Mouse (Mus musculus): ENCODE data around the gene H2afz.
"Not testable (repeated sequence)": the region's sequence is repeated elsewhere in the genome, so short reads cannot be mapped to it uniquely, and the experiment has no call there.

The H2afz gene

DNA sequence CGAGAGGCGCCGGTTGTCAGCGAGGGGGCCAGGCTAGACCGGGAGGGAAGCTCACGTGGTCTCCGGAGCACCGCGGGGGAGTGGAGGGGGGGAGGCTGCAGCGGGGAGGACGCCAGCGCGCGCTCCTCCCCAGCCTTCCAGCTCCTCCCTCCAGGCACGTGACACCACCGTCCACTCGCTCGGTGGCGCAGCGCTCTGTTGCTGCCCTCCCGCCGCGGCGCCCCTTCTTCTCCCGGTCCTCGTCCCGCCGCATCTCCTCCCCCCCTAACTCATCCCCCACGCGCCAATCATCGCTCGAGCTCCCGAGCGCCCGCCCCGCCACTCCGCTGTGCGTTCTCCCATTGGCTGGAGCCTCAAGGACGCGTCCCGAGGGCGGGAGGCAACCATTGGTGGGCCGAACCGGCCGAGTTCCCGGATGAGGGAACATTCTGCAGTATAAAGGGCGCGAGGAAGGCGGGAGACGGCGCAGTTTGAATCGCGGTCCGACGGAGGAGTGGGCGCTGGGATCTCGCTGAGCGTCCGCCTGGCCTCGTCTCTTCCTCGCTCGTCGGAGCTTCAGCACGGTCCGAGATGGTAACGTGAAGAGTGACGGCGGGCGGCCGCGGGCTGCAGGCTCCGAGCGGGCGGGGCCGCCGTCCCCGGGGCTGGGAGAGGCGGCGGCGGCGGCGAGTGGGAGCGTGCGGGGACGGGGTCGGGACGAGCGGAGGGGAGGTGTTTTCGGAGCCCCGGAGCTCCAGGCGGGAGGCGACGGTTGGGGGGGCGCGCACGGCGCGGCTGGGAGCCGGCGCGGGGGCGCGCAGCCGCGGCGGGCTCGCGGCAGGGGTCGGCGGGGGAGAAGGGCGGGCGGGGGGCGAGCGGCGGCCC is at the start of gene H2afz:
H2afz (plus strand) TSS at position 364 of the 864 bp plus-strand sequence.
- DNase-seq (ENCODE audit: low read depth, low spot score), result peak; percentile 96

GRCm38 (mm10) chr3:137818713-137819112 is 45.6 kb upstream of the H2afz start:
- no peak for DNase-seq (ENCODE audit: low read depth, low spot score)

DNA sequence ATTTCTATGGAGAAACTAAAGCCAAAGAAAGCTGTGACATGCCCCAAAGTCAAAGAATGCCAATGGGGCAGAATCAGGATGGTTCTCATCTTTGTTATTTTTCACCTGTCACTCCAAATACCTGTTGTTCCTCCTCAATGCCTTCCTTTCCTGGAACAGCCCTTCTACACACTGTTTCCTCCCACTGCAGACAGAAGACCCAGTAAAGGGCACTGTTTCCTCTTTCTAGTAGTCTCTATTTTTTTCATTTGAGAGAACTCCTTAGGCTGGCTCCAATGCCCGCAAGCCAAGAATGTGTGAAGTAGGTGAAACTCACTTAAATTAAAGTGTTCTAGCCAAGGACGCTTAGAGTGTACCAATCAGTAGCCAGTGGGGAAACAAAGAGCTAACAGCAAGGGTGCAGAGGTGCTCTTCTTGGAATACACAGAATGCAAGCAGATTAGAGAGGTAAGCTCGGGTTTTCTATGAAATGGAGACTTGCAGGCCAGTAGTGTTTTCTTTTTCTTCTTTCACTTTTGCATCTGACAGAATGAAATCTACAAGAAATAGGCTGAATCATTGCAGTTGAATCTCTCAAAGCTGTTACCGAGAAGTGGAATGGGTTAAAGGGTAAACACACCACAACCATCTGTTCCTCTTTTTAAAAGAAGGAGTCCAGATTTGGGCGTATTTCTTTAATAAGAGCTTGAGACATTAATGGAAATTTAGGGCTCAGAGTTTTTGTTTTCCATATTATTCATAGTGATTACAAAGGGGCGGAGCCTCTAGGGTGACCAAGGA is 43.4 kb upstream of the H2afz start:
- DNase-seq (ENCODE audit: low read depth, low spot score), result no peak

DNA sequence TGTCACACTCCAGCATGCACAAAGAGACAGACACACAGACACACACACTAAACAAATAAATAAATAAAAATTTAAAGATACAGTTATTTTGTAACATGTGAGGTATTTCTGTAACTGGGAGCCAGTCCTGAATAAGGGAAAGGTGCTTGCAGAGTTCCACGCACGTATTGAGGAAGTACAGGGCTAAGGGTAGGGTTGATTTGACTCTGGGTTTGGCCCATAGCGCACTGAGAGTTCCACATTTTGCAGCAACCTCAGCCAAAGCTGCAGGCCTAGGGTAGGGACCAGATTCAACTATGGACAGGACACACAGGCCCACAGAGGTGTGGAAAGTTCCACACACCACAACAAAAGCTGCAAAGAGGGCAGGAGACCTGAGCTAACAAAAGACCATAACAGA is 41.0 kb upstream of the H2afz start:
- no peak for DNase-seq (ENCODE audit: low read depth, low spot score)

GRCm38 (mm10) chr3:137827678-137828077 is 36.6 kb upstream of the H2afz start:
- peak; percentile 7 for DNase-seq (ENCODE audit: low read depth, low spot score)

DNA sequence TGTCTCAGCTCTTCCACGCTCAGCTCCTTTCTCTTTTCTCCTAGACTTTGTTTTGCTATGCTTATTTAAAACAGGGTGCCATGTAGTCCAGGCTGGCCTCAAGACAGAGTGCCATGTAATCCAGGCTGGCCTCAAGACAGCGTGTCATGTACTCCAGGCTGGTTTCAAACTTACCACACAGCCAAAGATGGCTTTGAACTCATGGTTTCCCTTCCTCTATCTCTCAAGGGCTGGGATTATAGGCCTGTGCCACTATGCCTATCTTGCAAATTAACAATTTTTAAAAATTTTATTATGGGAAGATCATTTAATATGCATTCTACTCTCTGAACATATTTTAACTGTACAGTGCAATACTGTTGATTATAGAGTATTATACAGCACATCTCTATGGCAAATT is 33.1 kb upstream of the H2afz start:
- DNase-seq (ENCODE audit: low read depth, low spot score), result no peak

- no peak for DNase-seq (ENCODE audit: low read depth, low spot score)
These were observed 31.2 kb upstream of the H2afz start for GRCm38 (mm10) chr3:137833128-137833527.

- DNase-seq (ENCODE audit: low read depth, low spot score), result no peak
These were observed 30.6 kb upstream of the H2afz start for GRCm38 (mm10) chr3:137833698-137834097.

DNA sequence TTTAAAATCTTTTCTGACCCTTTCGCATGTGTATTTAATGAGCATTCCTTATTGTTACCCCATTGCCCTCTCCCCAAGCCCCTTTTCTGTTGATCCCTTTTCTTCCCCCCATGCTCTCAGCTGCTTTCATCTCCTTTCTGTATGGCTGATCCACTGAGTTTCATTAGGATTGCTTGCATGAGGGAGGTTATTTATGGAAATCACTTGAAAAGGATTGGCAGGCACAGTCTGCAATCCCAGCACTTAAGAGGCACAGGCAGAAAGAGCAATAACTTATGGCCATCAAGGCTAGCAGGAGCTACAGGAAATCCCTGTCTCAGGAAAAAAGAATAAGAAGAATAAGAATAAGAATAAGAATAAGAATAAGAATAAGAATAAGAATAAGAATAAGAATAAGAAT is 27.7 kb upstream of the H2afz start:
- no peak for DNase-seq (ENCODE audit: low read depth, low spot score)

DNA sequence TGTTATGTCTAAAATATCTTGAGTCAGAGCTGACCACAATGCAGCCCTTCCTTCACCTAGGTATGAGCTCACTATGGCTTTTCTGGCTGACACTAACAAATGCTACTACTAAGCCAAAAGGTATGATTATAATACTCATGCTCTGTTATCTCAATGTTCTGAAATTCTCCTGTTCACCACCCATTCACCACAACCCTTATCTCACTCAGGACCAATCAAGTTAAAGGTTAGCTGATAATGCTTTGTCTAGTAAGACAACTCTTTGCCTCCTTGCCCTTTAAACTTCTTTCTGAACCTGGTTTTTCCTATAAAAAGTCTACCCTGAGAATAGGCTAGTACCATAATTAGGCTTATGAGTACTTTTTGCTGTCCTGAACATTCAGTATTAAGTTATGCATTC is 26.1 kb upstream of the H2afz start:
- no peak for DNase-seq (ENCODE audit: low read depth, low spot score)

- DNase-seq (ENCODE audit: low read depth, low spot score), result no peak
These were observed 21.3 kb upstream of the H2afz start for GRCm38 (mm10) chr3:137842944-137843343.

- DNase-seq (ENCODE audit: low read depth, low spot score), result no peak
These were observed 20.0 kb upstream of the H2afz start for GRCm38 (mm10) chr3:137844263-137844662.

DNA sequence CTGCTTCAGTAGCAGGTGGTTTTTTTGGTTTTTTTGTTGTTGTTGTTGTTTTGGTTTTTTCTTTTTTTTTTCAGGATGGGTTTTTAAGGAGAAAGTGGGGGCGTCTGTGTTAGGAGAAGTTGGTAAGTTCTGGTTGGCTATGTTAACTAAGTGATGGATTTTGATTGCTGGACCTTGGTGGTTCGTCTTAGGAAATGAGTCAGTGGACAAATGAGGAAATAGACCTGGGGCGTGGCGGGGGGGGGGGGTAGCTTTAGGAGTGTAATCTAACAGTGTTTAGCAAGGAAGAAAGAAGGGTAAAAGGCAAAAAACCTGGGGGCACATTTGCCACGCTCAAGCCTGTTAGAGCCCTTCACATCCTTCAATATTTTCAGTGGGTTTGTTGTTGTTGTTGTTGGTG is 17.7 kb upstream of the H2afz start:
- DNase-seq (ENCODE audit: low read depth, low spot score), result no peak

DNA sequence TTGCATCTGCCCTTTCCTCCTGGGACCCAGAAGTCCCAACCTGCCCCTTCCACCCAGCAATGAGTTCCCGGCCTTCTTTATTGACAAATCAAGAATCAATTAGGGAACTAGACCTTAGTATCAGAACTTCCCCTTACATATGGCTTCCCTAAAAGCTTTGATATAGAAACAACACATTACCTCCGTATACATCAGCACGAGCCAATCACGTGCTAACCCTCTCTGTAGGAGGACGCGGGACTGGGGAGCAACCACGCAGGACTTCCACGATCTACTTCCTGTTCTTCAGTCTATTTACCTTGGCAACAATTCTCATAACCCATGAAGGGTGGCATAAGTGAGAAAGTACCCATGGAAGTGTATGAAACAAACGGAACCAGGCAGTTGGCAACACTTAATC is 15.9 kb upstream of the H2afz start:
- DNase-seq (ENCODE audit: low read depth, low spot score), result no peak

DNA sequence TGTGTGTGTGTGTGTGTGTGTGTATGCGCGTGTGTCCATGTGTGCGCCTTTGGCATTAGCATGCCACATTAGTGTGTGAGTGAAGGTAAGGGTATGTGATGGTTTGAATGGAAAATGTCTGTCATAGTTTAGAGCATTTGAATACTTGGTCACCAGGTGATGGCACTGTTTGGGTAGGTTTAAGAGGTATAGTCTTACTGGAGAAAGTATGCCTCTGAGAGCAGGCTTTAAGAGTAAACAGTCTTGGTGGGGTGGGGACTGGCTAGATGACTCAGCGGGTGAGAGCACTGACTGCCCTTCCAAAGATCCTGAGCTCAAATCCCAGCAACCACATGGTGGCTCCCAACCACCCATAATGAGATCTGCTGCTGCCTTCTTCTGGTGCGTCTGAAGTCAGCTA is 14.6 kb upstream of the H2afz start:
- DNase-seq (ENCODE audit: low read depth, low spot score), result no peak

DNA sequence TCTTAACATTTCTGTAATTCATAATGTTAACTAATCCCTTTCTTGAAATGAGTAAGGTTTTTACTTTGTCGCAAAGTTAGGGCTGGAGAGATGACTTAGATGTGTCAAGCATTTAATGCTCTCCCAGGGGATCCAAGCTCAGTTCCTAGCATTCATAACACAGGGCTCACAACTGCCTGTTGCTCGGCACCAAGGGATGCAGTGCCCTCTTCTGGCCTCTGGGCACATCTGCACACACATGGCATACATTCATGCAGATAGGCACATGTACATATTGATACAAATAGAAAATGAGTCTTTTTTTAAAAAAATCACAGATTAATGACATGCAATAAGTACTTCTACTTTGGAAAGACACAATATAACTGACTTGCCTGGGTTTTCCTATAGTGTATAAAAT is 13.1 kb upstream of the H2afz start:
- DNase-seq (ENCODE audit: low read depth, low spot score), result no peak

- DNase-seq (ENCODE audit: low read depth, low spot score), result not testable (repeated sequence)
These were observed 11.3 kb upstream of the H2afz start for GRCm38 (mm10) chr3:137853011-137853410.

DNA sequence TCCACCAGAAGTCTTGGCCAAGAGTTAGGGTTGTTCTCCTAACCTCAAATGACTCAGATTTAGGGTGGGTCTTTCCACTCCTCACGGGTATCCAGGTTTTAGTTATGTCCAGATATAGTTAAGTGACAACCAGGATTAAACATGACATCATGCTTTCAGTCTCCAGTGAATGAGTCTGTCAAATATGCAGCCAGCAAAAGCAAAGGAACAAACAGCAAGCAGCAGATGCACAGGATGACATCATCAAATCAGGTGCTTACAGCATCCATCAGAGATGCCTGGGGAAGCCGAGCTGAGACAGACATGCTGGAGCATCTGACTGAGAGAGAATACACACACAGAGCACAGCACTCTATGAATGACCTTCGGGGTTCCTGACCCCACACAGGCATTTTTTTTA is 9.0 kb upstream of the H2afz start:
- no peak for DNase-seq (ENCODE audit: low read depth, low spot score)

DNA sequence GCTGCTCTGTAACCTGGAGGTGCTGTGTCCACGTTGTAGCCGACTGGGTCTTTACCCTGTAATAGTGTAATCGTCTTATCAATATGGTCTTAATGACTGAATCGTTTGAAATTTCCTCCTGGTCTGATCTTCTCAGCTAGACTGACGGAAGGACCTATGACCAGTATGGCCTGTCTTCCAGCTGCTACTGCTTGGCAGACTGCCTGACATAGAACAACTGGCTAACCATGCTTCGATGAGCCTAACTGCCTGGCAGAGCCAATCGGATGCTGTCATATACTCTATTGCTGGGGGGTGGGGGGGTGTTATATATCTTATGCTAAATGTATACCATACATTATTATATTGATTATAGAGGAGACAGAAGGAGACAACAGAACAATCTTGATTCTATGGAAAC is 8.2 kb upstream of the H2afz start:
- DNase-seq (ENCODE audit: low read depth, low spot score), result no peak

DNA sequence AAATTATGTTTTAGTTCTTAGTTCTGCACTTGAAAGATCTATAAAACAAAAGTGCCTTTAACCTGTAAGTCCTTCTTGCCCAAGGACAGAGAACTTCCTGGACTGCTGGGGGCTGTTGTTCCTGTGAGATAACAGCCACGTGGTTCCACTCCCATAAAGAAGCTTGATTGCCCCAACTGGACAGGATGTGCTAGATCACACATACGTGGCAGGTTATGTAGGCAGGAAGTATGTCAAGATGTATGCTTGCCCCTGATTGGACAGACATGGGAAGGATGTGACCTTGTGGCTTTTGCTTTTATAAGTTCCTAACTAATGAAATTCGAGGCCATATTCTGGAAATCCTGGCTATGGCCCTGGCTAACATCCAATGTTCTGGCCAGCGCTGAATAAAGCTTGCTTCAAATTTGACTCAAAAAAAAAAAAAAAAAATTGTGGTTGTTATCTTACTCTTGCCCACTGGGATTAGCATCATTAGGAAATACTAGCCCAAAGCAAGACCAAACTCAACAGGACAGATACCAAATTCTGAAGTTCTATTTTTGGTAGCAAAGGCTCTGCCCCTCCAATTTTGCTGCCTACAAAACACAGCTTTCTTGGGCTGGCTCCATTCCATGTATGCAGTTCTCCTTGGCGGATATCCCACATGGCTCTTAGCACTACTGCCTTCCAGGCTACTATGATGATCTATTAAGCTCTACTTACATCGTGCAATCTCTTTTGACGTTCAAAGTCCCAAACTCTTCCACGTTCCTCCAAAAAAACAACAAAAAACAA is 3.7 kb upstream of the H2afz start:
- DNase-seq (ENCODE audit: low read depth, low spot score), result no peak

DNA sequence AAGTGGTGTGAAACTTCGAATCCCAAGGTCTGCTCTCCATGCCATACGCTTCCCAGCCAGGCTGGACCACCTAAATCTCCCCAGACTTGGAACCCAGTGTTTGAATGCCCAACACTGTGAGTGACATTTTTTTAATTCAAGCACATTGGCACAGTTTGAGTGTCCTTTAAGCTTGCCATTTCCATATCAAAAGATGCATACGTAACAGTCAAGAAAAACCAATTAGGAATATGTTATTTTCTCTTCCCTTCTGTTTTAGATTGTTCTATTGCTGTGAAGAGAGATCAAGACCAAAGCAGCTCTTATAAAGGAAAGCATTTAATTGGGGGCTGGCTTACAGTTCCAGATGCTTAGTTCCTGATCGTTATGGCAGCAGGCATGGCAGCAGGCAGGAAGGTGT is 2.9 kb upstream of the H2afz start:
- DNase-seq (ENCODE audit: low read depth, low spot score), result no peak

DNA sequence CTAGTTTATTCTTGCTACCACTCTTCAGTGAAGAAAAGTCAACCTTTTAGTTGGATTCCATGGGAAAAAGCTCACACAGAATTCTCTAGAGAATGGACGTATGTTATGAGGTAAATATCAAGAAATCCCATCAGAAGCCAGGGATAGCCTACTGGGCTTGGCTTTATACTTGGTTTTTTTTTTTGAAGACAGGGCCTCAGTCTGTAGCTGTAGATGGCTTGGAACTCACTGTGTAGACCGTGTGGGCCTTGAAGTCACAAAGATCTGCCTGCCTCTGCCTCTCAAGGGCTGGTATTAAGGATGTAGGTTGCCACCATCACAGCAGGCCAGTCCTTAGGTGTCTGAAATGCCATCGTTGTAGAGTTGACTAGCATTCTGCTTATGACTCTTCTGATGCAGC is 1.7 kb upstream of the H2afz start:
- no peak for DNase-seq (ENCODE audit: low read depth, low spot score)

Measured in embryo, embryonic 11.5 days (tissue).